ENCODE assay signal across 14 mouse cellular contexts in genomic region chr13:111532178-111532948, GRCm38 (mm10). TPM values are rescaled to one million over a fixed set of nuclear protein-coding genes. Genes with fewer than 3 reads are reported as not detected.
DNase-seq lines count a peak whose midpoint lies in the region; ATAC-seq and TF ChIP-seq lines count a peak whose summit lies in the region.
"Had no signal": no experiment of that assay in that cellular context is flagged by ENCODE, and none has a peak within 500 bp of the region (broad histone marks: within the 10 kb centered on the region; RNA-seq: fewer than 3 reads in every experiment).

No protein-coding gene starts in this region.

- in situ Hi-C loops in Patski (cut with MboI; ENCODE audit: low pct_unique_long_range_greater_than_20kb), result loop anchor here (5.0 to 10.0 kb wide), 2 partner anchors 212 to 730 kb away; no protein-coding TSS in a partner anchor

- CTCF ChIA-PET in Patski (lab: Charles Lee), result interaction anchor here (1.0 to 1.6 kb wide), 3 partner anchors 9 to 55 kb away, joined by 3 read pairs; no protein-coding TSS in a partner anchor

- no peaks in the 10 kb centered on the region for H3K36me3 ChIP-seq in kidney, adult 2 months (ENCODE audit: control insufficient read depth, insufficient read depth, low read length)
- no peaks in the 10 kb centered on the region for H3K36me3 ChIP-seq in kidney, embryonic 15.5 days
- no peaks in the 10 kb centered on the region for H3K36me3 ChIP-seq in liver, postnatal 0 days (replicated peaks; ENCODE audit: insufficient read depth, low read length)
- H3K36me3 ChIP-seq in midbrain, embryonic 13.5 days, result no peaks in the 10 kb centered on the region
- no peaks in the 10 kb centered on the region for H3K36me3 ChIP-seq in midbrain, embryonic 11.5 days (ENCODE audit: control insufficient read depth, insufficient read depth, low read length)
- H3K36me3 ChIP-seq: liver, embryonic 13.5 days; neural tube, embryonic 12.5 days had no signal

- DNase-seq in kidney, adult 2 months, result no peak
- peak; percentile 56 to 63 for DNase-seq in B cell, adult 2 months
- DNase-seq in Patski (ENCODE audit: low read depth, low spot score), result no peak
- peak; percentile 27 for DNase-seq in liver, postnatal 0 days
- no peak for DNase-seq in left cerebral cortex, adult 9 months (ENCODE audit: low spot score in 2 of 2)
- no peak for DNase-seq in midbrain, embryonic 11.5 days (ENCODE audit: low spot score, missing footprints)
- DNase-seq: liver, embryonic 13.5 days had no signal

- H3K9me3 ChIP-seq in kidney, embryonic 15.5 days (replicated peaks), result no peaks in the 10 kb centered on the region
- no peaks in the 10 kb centered on the region for H3K9me3 ChIP-seq in liver, postnatal 0 days (ENCODE audit: low read length)
- H3K9me3 ChIP-seq in midbrain, embryonic 13.5 days, result no peaks in the 10 kb centered on the region
- H3K9me3 ChIP-seq in midbrain, embryonic 11.5 days (ENCODE audit: control insufficient read depth, low read length), result no peaks in the 10 kb centered on the region
- H3K9me3 ChIP-seq: liver, embryonic 13.5 days; neural tube, embryonic 12.5 days had no signal

- no peaks in the 10 kb centered on the region for H3K27me3 ChIP-seq in kidney, adult 2 months (replicated peaks; ENCODE audit: control insufficient read depth, insufficient read depth, low read length)
- no peaks in the 10 kb centered on the region for H3K27me3 ChIP-seq in kidney, embryonic 15.5 days
- no peaks in the 10 kb centered on the region for H3K27me3 ChIP-seq in Patski
- H3K27me3 ChIP-seq in liver, postnatal 0 days (ENCODE audit: insufficient read depth, low read length), result no peaks in the 10 kb centered on the region
- H3K27me3 ChIP-seq in midbrain, embryonic 13.5 days, result no peaks in the 10 kb centered on the region
- no peaks in the 10 kb centered on the region for H3K27me3 ChIP-seq in midbrain, embryonic 11.5 days (ENCODE audit: control insufficient read depth, insufficient read depth, low read length)
- H3K27me3 ChIP-seq: liver, embryonic 13.5 days; neural tube, embryonic 12.5 days had no signal

- no peak overlapping the region for H3K4me2 ChIP-seq in kidney, embryonic 15.5 days
- H3K4me2 ChIP-seq in liver, postnatal 0 days (ENCODE audit: low read depth, low read length), result no peak overlapping the region
- no peak overlapping the region for H3K4me2 ChIP-seq in midbrain, embryonic 13.5 days (replicated peaks)
- H3K4me2 ChIP-seq in midbrain, embryonic 11.5 days, result no peak overlapping the region
- H3K4me2 ChIP-seq: liver, embryonic 13.5 days; neural tube, embryonic 12.5 days had no signal

- H3K4me1 ChIP-seq in kidney, adult 2 months (ENCODE audit: control insufficient read depth, insufficient read depth, low read length), result no peaks in the 10 kb centered on the region
- no peaks in the 10 kb centered on the region for H3K4me1 ChIP-seq in kidney, embryonic 15.5 days
- no peaks in the 10 kb centered on the region for H3K4me1 ChIP-seq in liver, postnatal 0 days (ENCODE audit: insufficient read depth)
- H3K4me1 ChIP-seq in midbrain, embryonic 13.5 days (replicated peaks), result no peaks in the 10 kb centered on the region
- H3K4me1 ChIP-seq in midbrain, embryonic 11.5 days (ENCODE audit: control insufficient read depth, insufficient read depth, low read length), result no peaks in the 10 kb centered on the region
- H3K4me1 ChIP-seq: neural tube, embryonic 12.5 days had no signal

- H3K27ac ChIP-seq in kidney, adult 2 months (ENCODE audit: insufficient read depth, low read depth, low read length), result no peak overlapping the region
- no peak overlapping the region for H3K27ac ChIP-seq in kidney, embryonic 15.5 days
- H3K27ac ChIP-seq in liver, postnatal 0 days (ENCODE audit: low read depth), result no peak overlapping the region
- no peak overlapping the region for H3K27ac ChIP-seq in midbrain, embryonic 13.5 days
- no peak overlapping the region for H3K27ac ChIP-seq in midbrain, embryonic 11.5 days (ENCODE audit: low read depth, low read length)
- H3K27ac ChIP-seq: liver, embryonic 13.5 days; neural tube, embryonic 12.5 days had no signal

- TF ChIP-seq CTCF in kidney, adult 2 months (conservative IDR thresholded peaks at IDR 0.05; ENCODE audit: insufficient read depth, insufficient read length, low read depth, low read length), result peak; percentile 36; the same call in 1 of the 2 replicates
- TF ChIP-seq CTCF in Patski (IDR thresholded peaks at IDR 0.05), result peak; percentile 51
- peak; percentile 68 for TF ChIP-seq CTCF in liver, postnatal 0 days (IDR thresholded peaks at IDR 0.05; ENCODE audit: low read depth)

- no peak for ATAC-seq in kidney, embryonic 15.5 days (replicated peaks; ENCODE audit: low FRiP score)
- ATAC-seq in Patski, result no peak
- ATAC-seq in liver, postnatal 0 days, result no peak
- ATAC-seq in midbrain, embryonic 13.5 days, result no peak
- no peak for ATAC-seq in midbrain, embryonic 11.5 days (ENCODE audit: low FRiP score)
- ATAC-seq: activated CD4-positive, CD25-positive, alpha-beta regulatory T cell, adult 4 months; inflammation-experienced regulatory T-cells, adult 6 months had no signal

- WGBS in kidney, adult 2 months, result 90% methylated on average over 16 of the region's 16 CpGs
- WGBS in kidney, embryonic 15.5 days, result 91% methylated on average over 16 of the region's 16 CpGs
- WGBS in liver, postnatal 0 days (ENCODE audit: insufficient replicate concordance), result 83% methylated on average over 16 of the region's 16 CpGs
- 91% methylated on average over 16 of the region's 16 CpGs for WGBS in midbrain, embryonic 13.5 days
- WGBS in midbrain, embryonic 11.5 days, result 93% methylated on average over 16 of the region's 16 CpGs

- no peak overlapping the region for H3K4me3 ChIP-seq in kidney, adult 2 months (ENCODE audit: insufficient read depth, low read depth, low read length)
- H3K4me3 ChIP-seq in kidney, embryonic 15.5 days (replicated peaks), result no peak overlapping the region
- H3K4me3 ChIP-seq in liver, postnatal 0 days (ENCODE audit: low read depth, low read length), result no peak overlapping the region
- H3K4me3 ChIP-seq in midbrain, embryonic 13.5 days (replicated peaks), result no peak overlapping the region
- no peak overlapping the region for H3K4me3 ChIP-seq in midbrain, embryonic 11.5 days (ENCODE audit: low read depth, low read length)
- H3K4me3 ChIP-seq: liver, embryonic 13.5 days; neural tube, embryonic 12.5 days had no signal

- H3K9ac ChIP-seq in kidney, embryonic 15.5 days, result no peak overlapping the region
- no peak overlapping the region for H3K9ac ChIP-seq in liver, postnatal 0 days (replicated peaks)
- no peak overlapping the region for H3K9ac ChIP-seq in midbrain, embryonic 13.5 days (replicated peaks)
- no peak overlapping the region for H3K9ac ChIP-seq in midbrain, embryonic 11.5 days (ENCODE audit: low read length)
- H3K9ac ChIP-seq: liver, embryonic 13.5 days; neural tube, embryonic 12.5 days had no signal

- no peak for TF ChIP-seq EP300 in liver, postnatal 0 days (IDR thresholded peaks at IDR 0.05; ENCODE audit: low read depth)

- TF ChIP-seq POLR2A in kidney, adult 2 months (IDR thresholded peaks at IDR 0.05; ENCODE audit: low read depth, low read length), result no peak

- POLR2A ChIA-PET in Patski (lab: Charles Lee), result no interaction called here

RNA-seq across cellular contexts. Expression of gene Gm49496, which starts 17.4 kb away (rescaled TPM):
- polyA plus RNA-seq in kidney, adult 2 months (2012; rRNA removed), result not detected in 2 replicates
- polyA plus RNA-seq in kidney, embryonic 15.5 days (2015; fragmentation: Nextera tagmentation; extraction: Ambion mirVana), result not detected in 2 replicates
- 0.15 TPM for polyA plus RNA-seq in Patski (2021)
- 0.14 TPM in 1 of 2 replicates, not detected in the other for polyA plus RNA-seq in liver, postnatal 0 days (2015; fragmentation: Nextera tagmentation; extraction: Ambion mirVana)
- polyA plus RNA-seq in midbrain, embryonic 13.5 days (2015; fragmentation: Nextera tagmentation; extraction: Ambion mirVana), result not detected in 2 replicates
- polyA plus RNA-seq in midbrain, embryonic 11.5 days (2014; fragmentation: Nextera tagmentation; extraction: Ambion mirVana), result not detected in 2 replicates
- polyA plus RNA-seq: activated CD4-positive, CD25-positive, alpha-beta regulatory T cell, adult 4 months; embryonic facial prominence, embryonic 11.5 days; inflammation-experienced regulatory T-cells, adult 6 months; liver, embryonic 13.5 days; neural tube, embryonic 12.5 days; stomach, embryonic 14.5 days had no signal

RNA-seq across cellular contexts. Expression of gene Gpbp1, which starts 42.5 kb away (rescaled TPM):
- polyA plus RNA-seq in kidney, adult 2 months (2012; rRNA removed), result 2.4 and 4.9 TPM in 2 replicates
- polyA plus RNA-seq in kidney, embryonic 15.5 days (2015; fragmentation: Nextera tagmentation; extraction: Ambion mirVana), result 81.9 and 88.2 TPM in 2 replicates
- polyA plus RNA-seq in Patski (2021), result 84.8 TPM
- polyA plus RNA-seq in liver, postnatal 0 days (2015; fragmentation: Nextera tagmentation; extraction: Ambion mirVana), result 24.8 and 25.2 TPM in 2 replicates
- polyA plus RNA-seq in midbrain, embryonic 13.5 days (2015; fragmentation: Nextera tagmentation; extraction: Ambion mirVana), result 113 and 116 TPM in 2 replicates
- polyA plus RNA-seq in midbrain, embryonic 11.5 days (2014; fragmentation: Nextera tagmentation; extraction: Ambion mirVana), result 153 and 159 TPM in 2 replicates

Comparison
In these comparisons a context has a peak if more than half of its experiments do, and no peak if none do; other contexts are left out.
1. DNase-seq: peak in B cell, adult 2 months (2 of 2) and liver, postnatal 0 days (single experiment); none in kidney, adult 2 months (single experiment), Patski (single experiment), left cerebral cortex, adult 9 months (0 of 2) and midbrain, embryonic 11.5 days (single experiment).
2. Peak in every context shown above with its lines, with median percentiles within 50 percentile points of each other: CTCF ChIP-seq.